Mouse (Mus musculus) testis, adult 2 months (tissue): ENCODE data around the gene Fbxl14.

Source experiments
- CTCF ChIP-seq: fragments of 200-500 bp; IDR thresholded peaks from 2 replicates; pipeline ENCODE4 v1.5.1; 2012; ENCODE audit warnings: low read depth, mild to moderate bottlenecking, inconsistent platforms, low read length, moderate library complexity; ENCODE audit not compliant: control insufficient read depth, insufficient read depth, insufficient replicate concordance
- POLR2A ChIP-seq: fragments of 200-500 bp; IDR thresholded peaks from 2 replicates; pipeline ENCODE4 v1.6.1; 2012; ENCODE audit warnings: low read depth, mild to moderate bottlenecking, inconsistent platforms, low read length, moderate library complexity; ENCODE audit not compliant: control insufficient read depth

- TF ChIP-seq POLR2A (no peak), CTCF (peak; percentile 74; the same call in 1 of the 2 replicates)
These were observed 7.3 kb upstream of the Fbxl14 start for GRCm38 (mm10) chr6:119472135-119472534.
